Mouse (Mus musculus): ENCODE data around the gene Hoxa1. TPM values are rescaled to one million over a fixed set of nuclear protein-coding genes. Genes with fewer than 3 reads are reported as not detected.

The Hoxa1 gene
- total RNA-seq, 4 experiments from 2014 or later = not detected

GRCm38 (mm10) chr6:52171938-52172337 is 13.8 kb upstream of the Hoxa1 start:
- DNase-seq (ENCODE audit: low spot score in 2 of 2) = no peak

GRCm38 (mm10) chr6:52171331-52171730 is 13.2 kb upstream of the Hoxa1 start:
- no peak for DNase-seq (ENCODE audit: low spot score in 2 of 2)

GRCm38 (mm10) chr6:52170898-52171223 is 12.7 kb upstream of the Hoxa1 start:
- no peak for DNase-seq (ENCODE audit: low spot score in 2 of 2)

- DNase-seq (ENCODE audit: low spot score in 2 of 2) = no peak
Observed at GRCm38 (mm10) chr6:52170166-52170897, 12.2 kb upstream of the Hoxa1 start.

- DNase-seq (ENCODE audit: low spot score in 2 of 2) = no peak
Observed at GRCm38 (mm10) chr6:52169499-52170165, 11.5 kb upstream of the Hoxa1 start.

GRCm38 (mm10) chr6:52168191-52169055 is 10.3 kb upstream of the Hoxa1 start:
- DNase-seq (ENCODE audit: low spot score in 2 of 2) = no peak

GRCm38 (mm10) chr6:52167736-52168161 is 9.6 kb upstream of the Hoxa1 start:
- DNase-seq (ENCODE audit: low spot score in 2 of 2) = no peak

- DNase-seq (ENCODE audit: low spot score in 2 of 2) = no peak
Observed at GRCm38 (mm10) chr6:52167176-52167575, 9.1 kb upstream of the Hoxa1 start.

- DNase-seq (ENCODE audit: low spot score in 2 of 2) = no peak
Observed at GRCm38 (mm10) chr6:52166431-52167077, 8.4 kb upstream of the Hoxa1 start.

GRCm38 (mm10) chr6:52165441-52166370 is 7.6 kb upstream of the Hoxa1 start:
- no peak for DNase-seq (ENCODE audit: low spot score in 2 of 2)

- no peak for DNase-seq (ENCODE audit: low spot score in 2 of 2)
Observed at GRCm38 (mm10) chr6:52164626-52165440, 6.7 kb upstream of the Hoxa1 start, which contains the start of gene Hoxa2. Gene Hoxa2, minus strand, starts transcription at chr6:52164831.

GRCm38 (mm10) chr6:52164051-52164625 is 6.0 kb upstream of the Hoxa1 start:
- no peak for DNase-seq (ENCODE audit: low spot score in 2 of 2)

- DNase-seq (ENCODE audit: low spot score in 2 of 2) = no peak
Observed at GRCm38 (mm10) chr6:52163366-52164031, 5.4 kb upstream of the Hoxa1 start.

GRCm38 (mm10) chr6:52162611-52163365 is 4.7 kb upstream of the Hoxa1 start:
- DNase-seq (ENCODE audit: low spot score in 2 of 2) = no peak

- no peak for DNase-seq (ENCODE audit: low spot score in 2 of 2)
Observed at GRCm38 (mm10) chr6:52162093-52162380, 3.9 kb upstream of the Hoxa1 start.

- DNase-seq (ENCODE audit: low spot score in 2 of 2) = no peak
Observed at GRCm38 (mm10) chr6:52161336-52162092, 3.4 kb upstream of the Hoxa1 start.
